Mouse (Mus musculus) left cerebral cortex, postnatal 14 days (tissue): ENCODE results near the gene Gm4175. TPM values are rescaled to one million over a fixed set of nuclear protein-coding genes. Genes with fewer than 3 reads are reported as not detected.
"Not testable (repeated sequence)": the region's sequence is repeated elsewhere in the genome, so short reads cannot be mapped to it uniquely, and the experiment has no call there.

ENCODE experiments used
- DNase-seq, 2 experiments: peaks; one replicate each; pipeline ENCODE4 v3.0.0; 2021 to 2022; ENCODE audit warnings: low spot score in 2 of 2, mixed read lengths in 1 of 2
- intact Hi-C: fragments of 180-260 bp; cut with DNase I; formaldehyde crosslinking; loops from one replicate; pipeline ENCODE4 v1.15.1; 2025
- long read RNA-seq, 2 experiments: library from polyadenylated mRNA; stranded (forward); transcript quantifications; one replicate each; pipeline ENCODE4 v2.0.0; 2021
- total RNA-seq, 2 experiments: library from RNA; stranded (reverse); gene quantifications; 2 replicates each; pipeline ENCODE4 v1.2.3; 2021

Gm4175 gene
- not detected for total RNA-seq
- long read RNA-seq, experiment 1: 0 reads
- long read RNA-seq, experiment 2: 0 reads

DNA sequence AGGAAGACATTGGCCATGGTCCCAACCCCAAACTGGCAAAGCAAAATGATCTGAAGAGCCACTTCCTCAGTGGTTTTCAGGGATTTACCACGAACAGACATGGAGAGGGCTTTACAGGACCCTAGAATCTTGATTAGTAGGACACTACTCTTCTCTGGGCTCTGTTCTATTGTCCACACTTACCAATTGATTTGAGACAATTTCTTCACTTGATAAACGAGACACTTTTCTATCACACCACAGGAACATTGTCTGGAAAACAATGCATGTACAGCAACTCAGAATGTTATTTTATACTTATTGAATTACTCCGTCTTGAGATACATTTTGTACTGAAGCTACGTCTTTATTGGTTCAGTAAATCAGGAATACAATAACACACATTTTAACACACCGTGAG, at the start of gene Gm4175:
Gm4175 (minus strand) TSS at position 101 of the 400 bp plus-strand sequence.
- intact Hi-C loops, DNase-seq: not testable (repeated sequence)

DNA sequence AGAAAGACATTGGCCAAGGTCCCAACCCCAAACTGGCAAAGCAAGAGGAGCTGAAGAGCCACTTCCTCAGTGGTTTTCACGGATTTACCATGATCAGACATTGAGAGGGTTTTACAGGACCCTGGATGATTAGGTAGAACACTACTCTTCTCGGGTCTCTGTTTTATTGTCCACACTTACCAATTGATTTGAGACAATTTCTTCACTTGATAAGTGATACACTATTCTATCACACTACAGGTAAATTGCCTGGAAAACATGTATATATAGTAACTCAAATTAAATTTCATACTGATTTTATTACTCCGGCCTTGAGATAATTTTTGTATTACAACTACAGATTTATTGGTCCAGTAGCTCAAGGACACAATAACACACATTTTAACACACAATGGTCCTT, 35.4 kb upstream of the Gm4175 start, which contains the start of gene Gm4177:
Gm4177 (minus strand) TSS at position 101 of the 400 bp plus-strand sequence.
- intact Hi-C loops, DNase-seq: not testable (repeated sequence)

Other genes with a start within 250 kb of the Gm4175 start
- gene Vmn1r130, start 249.7 kb downstream of the Gm4175 start, total RNA-seq: not detected
- not detected for gene Vmn1r131, start 215.4 kb downstream of the Gm4175 start, total RNA-seq
- gene Vmn1r132, start 147.4 kb downstream of the Gm4175 start, total RNA-seq: not detected
- gene Gm4177, start 35.3 kb upstream of the Gm4175 start, total RNA-seq: not detected
- not detected for gene Vmn1r135, start 70.9 kb upstream of the Gm4175 start, total RNA-seq
- gene Gm5725, start 82.8 kb upstream of the Gm4175 start, total RNA-seq: not detected
- not detected for gene Gm5891, start 159.8 kb upstream of the Gm4175 start, total RNA-seq
- not detected for gene Vmn1r137, start 233.1 kb upstream of the Gm4175 start, total RNA-seq